Mouse (Mus musculus): ENCODE data around the gene Gm16430. TPM values are rescaled to one million over a fixed set of nuclear protein-coding genes. Genes with fewer than 3 reads are reported as not detected.

Gm16430 gene
- total RNA-seq (2023), result not detected

GRCm38 (mm10) chrX:54621911-54622310, at the start of gene Gm16430:
Gene Gm16430 (plus strand): TSS chrX:54622211.

Other genes with a start within 250 kb of the Gm16430 start
- gene Gm16405, start 91.0 kb upstream of the Gm16430 start, total RNA-seq (2023), result not detected